Mouse (Mus musculus): ENCODE results near the gene Fmo6. TPM values are rescaled to one million over a fixed set of nuclear protein-coding genes. Genes with fewer than 3 reads are reported as not detected.

Fmo6 gene
- polyA plus RNA-seq, 1 experiment from 2014 or later, result not detected

GRCm38 (mm10) chr1:162937970-162938695 is 818 bp upstream of the Fmo6 start:
- peaks cover 11% of the 10 kb centered on the region; the same call in 1 of the 2 replicates for H3K4me1 ChIP-seq
- no peaks in the 10 kb centered on the region for H3K27me3 ChIP-seq (replicated peaks; ENCODE audit: low read depth, poor library complexity, severe bottlenecking)
- H3K9me3 ChIP-seq, result no peaks in the 10 kb centered on the region
- H3K36me3 ChIP-seq (replicated peaks), result no peaks in the 10 kb centered on the region
- no peak overlapping the region for H3K4me3 ChIP-seq
- H3K27ac ChIP-seq (replicated peaks), result no peak overlapping the region
- no peak for DNase-seq (ENCODE audit: low spot score)
- WGBS, result 75% methylated on average over 5 of the region's 5 CpGs

GRCm38 (mm10) chr1:162934374-162935012 is 2.8 kb downstream of the Fmo6 start:
- no peaks in the 10 kb centered on the region for H3K36me3 ChIP-seq (replicated peaks)
- no peak overlapping the region for H3K27ac ChIP-seq (replicated peaks)
- WGBS, result 65% methylated on average over 4 of the region's 4 CpGs
- DNase-seq (ENCODE audit: low spot score), result no peak
- H3K4me3 ChIP-seq, result no peak overlapping the region
- no peaks in the 10 kb centered on the region for H3K9me3 ChIP-seq
- no peaks in the 10 kb centered on the region for H3K27me3 ChIP-seq (replicated peaks; ENCODE audit: low read depth, poor library complexity, severe bottlenecking)
- peaks cover 11% of the 10 kb centered on the region; the same call in 1 of the 2 replicates for H3K4me1 ChIP-seq

GRCm38 (mm10) chr1:162932386-162932785 is 4.9 kb downstream of the Fmo6 start:
- H3K4me3 ChIP-seq, result no peak overlapping the region
- WGBS, result 89% methylated on average over 4 of the region's 4 CpGs
- DNase-seq (ENCODE audit: low spot score), result no peak
- peaks cover 7% of the 10 kb centered on the region; the same call in 1 of the 2 replicates for H3K4me1 ChIP-seq
- no peaks in the 10 kb centered on the region for H3K36me3 ChIP-seq (replicated peaks)
- no peaks in the 10 kb centered on the region for H3K27me3 ChIP-seq (replicated peaks; ENCODE audit: low read depth, poor library complexity, severe bottlenecking)
- H3K9me3 ChIP-seq, result no peaks in the 10 kb centered on the region
- H3K27ac ChIP-seq (replicated peaks), result no peak overlapping the region

GRCm38 (mm10) chr1:162931880-162932279 is 5.4 kb downstream of the Fmo6 start:
- Histone ChIP-seq H3K27ac (replicated peaks) (no peak overlapping the region), H3K9me3 (no peaks in the 10 kb centered on the region), H3K36me3 (replicated peaks) (no peaks in the 10 kb centered on the region), H3K4me3 (no peak overlapping the region), H3K27me3 (replicated peaks; ENCODE audit: low read depth, poor library complexity, severe bottlenecking) (no peaks in the 10 kb centered on the region), H3K4me1 (peaks cover 7% of the 10 kb centered on the region; the same call in 1 of the 2 replicates)
- no peak for DNase-seq (ENCODE audit: low spot score)
- 83% methylated on average over 5 of the region's 5 CpGs for WGBS

- H3K27me3 ChIP-seq (replicated peaks; ENCODE audit: low read depth, poor library complexity, severe bottlenecking), result no peaks in the 10 kb centered on the region
- H3K4me1 ChIP-seq, result peaks cover 7% of the 10 kb centered on the region; the same call in 1 of the 2 replicates
- no peak for DNase-seq (ENCODE audit: low spot score)
- no peak overlapping the region for H3K27ac ChIP-seq (replicated peaks)
- H3K9me3 ChIP-seq, result no peaks in the 10 kb centered on the region
- no peaks in the 10 kb centered on the region for H3K36me3 ChIP-seq (replicated peaks)
- 81% methylated on average over 4 of the region's 4 CpGs for WGBS
- H3K4me3 ChIP-seq, result no peak overlapping the region
Measured at GRCm38 (mm10) chr1:162931310-162931875, 5.9 kb downstream of the Fmo6 start.

- no peak for DNase-seq (ENCODE audit: low spot score)
- WGBS, result 74% methylated on average over 2 of the region's 2 CpGs
- Histone ChIP-seq H3K36me3 (replicated peaks) (no peaks in the 10 kb centered on the region), H3K9me3 (no peaks in the 10 kb centered on the region), H3K27ac (replicated peaks) (no peak overlapping the region), H3K27me3 (replicated peaks; ENCODE audit: low read depth, poor library complexity, severe bottlenecking) (no peaks in the 10 kb centered on the region), H3K4me3 (no peak overlapping the region), H3K4me1 (peaks cover 7% of the 10 kb centered on the region; the same call in 1 of the 2 replicates)
Measured at GRCm38 (mm10) chr1:162930631-162931030, 6.7 kb downstream of the Fmo6 start.

GRCm38 (mm10) chr1:162929146-162929545 is 8.2 kb downstream of the Fmo6 start:
- Histone ChIP-seq H3K4me3 (no peak overlapping the region), H3K27me3 (replicated peaks; ENCODE audit: low read depth, poor library complexity, severe bottlenecking) (no peaks in the 10 kb centered on the region), H3K4me1 (peaks cover 4% of the 10 kb centered on the region; the same call in 1 of the 2 replicates), H3K36me3 (replicated peaks) (no peaks in the 10 kb centered on the region), H3K9me3 (no peaks in the 10 kb centered on the region), H3K27ac (replicated peaks) (no peak overlapping the region)
- DNase-seq (ENCODE audit: low spot score), result no peak
- WGBS, result 92% methylated on average over 3 of the region's 3 CpGs

GRCm38 (mm10) chr1:162925121-162925520 is 12.2 kb downstream of the Fmo6 start:
- Histone ChIP-seq H3K27ac (replicated peaks) (no peak overlapping the region), H3K4me3 (no peak overlapping the region), H3K36me3 (replicated peaks) (no peaks in the 10 kb centered on the region), H3K9me3 (no peaks in the 10 kb centered on the region), H3K27me3 (replicated peaks; ENCODE audit: low read depth, poor library complexity, severe bottlenecking) (no peaks in the 10 kb centered on the region), H3K4me1 (no peaks in the 10 kb centered on the region)
- WGBS, result 69% methylated on average over 1 of the region's 1 CpGs
- DNase-seq (ENCODE audit: low spot score), result no peak

- H3K4me1 ChIP-seq, result no peaks in the 10 kb centered on the region
- no peak for DNase-seq (ENCODE audit: low spot score)
- no peaks in the 10 kb centered on the region for H3K27me3 ChIP-seq (replicated peaks; ENCODE audit: low read depth, poor library complexity, severe bottlenecking)
- H3K9me3 ChIP-seq, result no peaks in the 10 kb centered on the region
- H3K27ac ChIP-seq (replicated peaks), result no peak overlapping the region
- WGBS, result 82% methylated on average over 8 of the region's 8 CpGs
- no peak overlapping the region for H3K4me3 ChIP-seq
- H3K36me3 ChIP-seq (replicated peaks), result no peaks in the 10 kb centered on the region
Measured at GRCm38 (mm10) chr1:162916661-162917060, 20.7 kb downstream of the Fmo6 start.

GRCm38 (mm10) chr1:162914932-162915556 is 22.3 kb downstream of the Fmo6 start:
- no peak for DNase-seq (ENCODE audit: low spot score)
- Histone ChIP-seq H3K36me3 (replicated peaks) (no peaks in the 10 kb centered on the region), H3K4me1 (no peaks in the 10 kb centered on the region), H3K4me3 (no peak overlapping the region), H3K27ac (replicated peaks) (no peak overlapping the region), H3K27me3 (replicated peaks; ENCODE audit: low read depth, poor library complexity, severe bottlenecking) (no peaks in the 10 kb centered on the region), H3K9me3 (no peaks in the 10 kb centered on the region)
- 89% methylated on average over 4 of the region's 4 CpGs for WGBS

- H3K27me3 ChIP-seq (replicated peaks; ENCODE audit: low read depth, poor library complexity, severe bottlenecking), result no peaks in the 10 kb centered on the region
- DNase-seq (ENCODE audit: low spot score), result no peak
- no peaks in the 10 kb centered on the region for H3K9me3 ChIP-seq
- no peak overlapping the region for H3K4me3 ChIP-seq
- H3K27ac ChIP-seq (replicated peaks), result no peak overlapping the region
- no peaks in the 10 kb centered on the region for H3K4me1 ChIP-seq
- H3K36me3 ChIP-seq (replicated peaks), result no peaks in the 10 kb centered on the region
Measured at GRCm38 (mm10) chr1:162912085-162912484, 25.2 kb downstream of the Fmo6 start.

- 74% methylated on average over 4 of the region's 4 CpGs for WGBS
- no peak for DNase-seq (ENCODE audit: low spot score)
- H3K9me3 ChIP-seq, result no peaks in the 10 kb centered on the region
- no peaks in the 10 kb centered on the region for H3K4me1 ChIP-seq
- no peaks in the 10 kb centered on the region for H3K36me3 ChIP-seq (replicated peaks)
- no peaks in the 10 kb centered on the region for H3K27me3 ChIP-seq (replicated peaks; ENCODE audit: low read depth, poor library complexity, severe bottlenecking)
- H3K27ac ChIP-seq (replicated peaks), result no peak overlapping the region
- H3K4me3 ChIP-seq, result no peak overlapping the region
Measured at GRCm38 (mm10) chr1:162901879-162902278, 35.4 kb downstream of the Fmo6 start.

Measured in embryonic facial prominence, embryonic 10.5 days (tissue).